Mouse (Mus musculus) 3T3-L1 (cell line): ENCODE data around the gene Clic4.
A peak's percentile ranks its signal among the peaks of the same experiment; 100 is the strongest.
"Not testable (repeated sequence)": the region's sequence is repeated elsewhere in the genome, so short reads cannot be mapped to it uniquely, and the experiment has no call there.

Experiments used
- DNase-seq: peaks from one replicate; pipeline ENCODE4 v3.0.0-alpha.2; 2015; ENCODE audit warnings: low read depth, low spot score

Gene Clic4

GRCm38 (mm10) chr4:135292477-135293089 lies 20.0 kb upstream of the Clic4 start:
- no peak for DNase-seq

GRCm38 (mm10) chr4:135291841-135292240 lies 19.2 kb upstream of the Clic4 start:
- DNase-seq = no peak

- DNase-seq = no peak
Observed at GRCm38 (mm10) chr4:135291199-135291598, 18.6 kb upstream of the Clic4 start.

DNA sequence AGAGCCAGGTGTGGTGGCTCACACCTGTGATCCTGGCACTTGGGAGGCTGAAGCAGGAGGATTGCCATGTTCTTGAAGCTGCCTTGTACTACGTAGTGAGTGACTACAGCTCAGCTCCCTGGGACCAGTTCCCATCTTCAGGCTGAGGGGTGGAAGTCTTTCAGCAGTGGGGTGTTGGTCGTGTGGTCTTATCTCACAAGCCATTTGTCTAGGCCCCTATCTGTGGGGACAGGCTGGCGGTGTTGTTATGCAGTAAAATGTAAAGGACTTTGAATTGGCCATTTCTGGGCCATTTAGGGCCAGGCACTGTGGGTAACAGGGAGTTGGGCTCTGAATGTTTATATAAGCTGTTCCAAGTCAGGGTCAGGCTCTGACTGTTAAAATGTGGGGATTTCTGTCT lies 15.4 kb upstream of the Clic4 start:
- no peak for DNase-seq

GRCm38 (mm10) chr4:135286833-135287395 lies 14.3 kb upstream of the Clic4 start:
- no peak for DNase-seq

DNA sequence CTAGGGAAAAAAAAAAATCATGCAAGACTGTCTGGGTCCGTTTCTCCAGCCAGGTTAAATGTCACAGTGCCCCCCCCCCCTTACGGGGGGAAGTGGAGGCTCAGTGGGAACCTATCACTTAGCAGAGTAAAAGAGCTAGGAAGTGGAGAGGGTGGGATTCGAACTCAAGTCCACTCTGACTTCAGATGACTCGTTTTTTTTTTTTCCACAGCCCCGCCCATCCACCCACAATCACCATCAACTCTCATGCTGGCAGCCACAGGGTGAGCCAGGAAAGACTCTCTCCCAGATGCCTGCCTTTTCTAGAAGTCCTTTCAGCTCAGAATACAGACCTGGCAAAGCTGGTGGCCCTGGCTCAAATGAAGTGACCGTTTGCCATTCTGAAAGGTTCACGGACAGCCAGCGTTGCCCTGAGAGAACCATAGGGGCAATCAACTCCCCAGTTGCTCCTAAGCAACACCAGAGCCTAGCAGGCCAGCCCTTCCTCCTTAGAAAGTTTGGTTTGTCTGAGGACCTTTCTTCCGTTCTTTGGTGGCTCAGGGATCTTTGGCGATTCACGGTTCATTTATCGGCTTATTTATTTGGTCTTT lies 13.5 kb upstream of the Clic4 start:
- DNase-seq = no peak

DNA sequence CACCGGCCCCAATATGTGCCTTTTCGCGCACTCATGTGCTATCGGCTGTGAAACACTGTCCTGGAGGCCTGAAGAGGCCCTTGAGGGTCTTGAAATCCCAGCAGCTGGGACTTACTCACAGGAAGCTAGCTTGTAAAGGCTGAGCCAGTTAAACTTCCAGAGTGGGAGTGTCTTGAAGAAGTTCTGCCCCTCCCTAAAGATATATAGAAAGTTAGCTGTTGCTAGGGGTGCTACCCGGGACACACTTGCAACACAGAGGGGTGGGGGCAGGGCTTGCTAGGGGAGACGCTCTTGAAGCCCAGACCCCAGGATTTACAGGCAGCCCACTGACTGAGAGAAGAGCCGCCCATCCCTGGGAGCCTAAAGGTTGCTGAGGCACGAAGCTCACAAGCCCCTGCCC lies 12.8 kb upstream of the Clic4 start:
- DNase-seq = no peak

DNA sequence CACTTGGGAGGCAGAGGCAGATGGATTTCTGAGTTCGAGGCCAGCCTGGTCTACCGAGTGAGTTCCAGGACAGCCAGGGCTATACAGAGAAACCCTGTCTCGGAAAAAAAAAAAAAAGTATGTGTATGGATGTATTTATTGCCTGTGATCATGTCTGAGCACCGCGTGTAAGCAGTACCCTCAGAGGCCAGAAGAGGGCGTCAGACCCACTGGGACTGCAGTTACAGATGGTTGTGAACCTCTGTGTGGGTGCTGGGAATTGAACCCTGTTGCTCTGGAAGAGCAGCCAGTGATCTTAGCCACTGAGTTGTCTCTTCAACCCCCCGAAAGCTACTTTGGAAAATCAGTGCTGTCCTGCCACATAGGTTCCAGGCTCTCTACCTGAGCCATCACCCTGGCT lies 11.3 kb upstream of the Clic4 start:
- DNase-seq = no peak

- DNase-seq = no peak
Observed at GRCm38 (mm10) chr4:135283417-135283816, 10.8 kb upstream of the Clic4 start.

DNA sequence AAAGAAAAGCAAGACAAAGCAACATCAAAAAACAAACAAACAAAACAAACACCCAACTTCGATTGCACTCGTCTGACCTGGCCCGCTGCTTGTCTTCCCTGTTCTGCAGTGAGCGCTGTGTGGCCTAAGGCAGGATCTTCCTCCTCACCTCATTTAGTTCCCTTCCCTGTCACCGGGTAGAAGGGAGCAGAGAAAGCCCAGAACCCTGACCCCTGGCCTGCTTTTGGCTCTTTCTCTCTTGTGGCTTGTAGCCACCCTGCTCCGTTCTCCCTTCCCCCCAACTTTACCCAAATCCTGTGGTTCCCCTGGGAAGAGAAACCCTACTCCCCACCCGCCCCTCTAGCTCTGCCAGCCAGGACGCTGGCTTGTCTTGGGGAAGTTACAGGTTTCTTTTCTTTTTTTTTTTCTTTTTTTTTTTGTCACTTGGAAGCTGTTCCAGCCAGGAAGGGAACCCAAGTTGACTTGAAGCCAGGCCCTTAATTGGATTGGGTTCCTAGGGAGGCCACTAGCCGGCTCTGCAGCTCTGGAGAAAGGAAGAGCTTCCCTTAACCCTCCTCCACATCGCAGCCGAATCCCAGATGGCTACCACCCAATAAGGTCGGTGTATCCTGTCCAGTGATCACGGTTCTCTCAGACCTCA lies 10.2 kb upstream of the Clic4 start:
- DNase-seq = no peak

- not testable (repeated sequence) for DNase-seq
Observed at GRCm38 (mm10) chr4:135280016-135280415, 7.4 kb upstream of the Clic4 start.

DNA sequence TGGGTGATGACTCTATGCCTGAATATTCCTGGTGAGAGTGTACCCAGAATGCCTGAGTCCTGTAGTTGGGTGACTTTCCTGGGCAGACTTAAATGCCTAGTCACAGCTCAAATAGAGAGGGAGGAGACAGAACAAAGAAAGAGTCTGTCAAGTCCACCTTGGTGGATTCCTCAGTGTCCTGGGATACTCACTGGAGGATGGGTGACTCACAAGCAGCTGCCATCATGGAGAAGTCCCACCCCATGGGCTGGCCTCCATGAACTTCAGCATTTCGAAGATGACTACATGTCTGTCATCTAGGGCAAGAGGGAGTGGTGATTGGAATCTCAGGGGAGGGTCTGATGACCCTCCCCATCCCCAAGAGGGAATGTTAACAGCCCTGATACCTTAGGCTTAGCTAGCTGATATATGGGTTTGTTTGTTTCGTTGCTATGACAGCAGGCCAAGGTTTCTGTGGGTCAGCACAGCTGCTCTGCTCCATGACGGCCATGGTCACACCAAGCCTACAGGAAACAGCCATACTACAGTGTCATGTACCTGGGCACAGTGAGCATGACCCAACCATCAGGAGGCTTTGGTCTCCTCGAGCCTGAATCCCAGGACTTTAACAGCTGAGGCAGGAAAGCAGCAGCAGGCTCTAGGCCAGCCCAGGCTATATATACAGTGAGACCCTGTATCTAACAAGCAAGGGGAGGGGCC lies 4.2 kb upstream of the Clic4 start:
- DNase-seq = peak; percentile 66

- DNase-seq = no peak
Observed at GRCm38 (mm10) chr4:135274761-135275160, 2.1 kb upstream of the Clic4 start.

DNA sequence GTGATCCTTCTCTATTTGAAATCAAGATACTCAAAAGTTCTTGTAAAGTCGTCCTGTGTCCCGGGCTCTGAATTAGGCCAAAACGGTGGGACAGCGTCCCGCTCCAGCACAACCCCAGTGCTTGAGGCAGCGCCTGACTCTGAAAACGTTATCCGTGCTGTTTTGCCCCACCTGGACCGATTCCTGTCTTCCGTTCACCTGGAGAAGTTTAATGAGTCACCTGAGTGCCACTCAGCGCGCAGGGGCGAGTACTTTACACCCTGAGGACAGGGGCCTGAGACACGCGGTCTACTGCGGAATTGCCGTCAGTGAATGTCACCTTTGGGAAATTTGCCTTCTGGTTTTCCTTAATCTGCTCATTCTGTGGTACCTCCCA lies 681 bp upstream of the Clic4 start:
- no peak for DNase-seq

- DNase-seq = peak; percentile 69
Observed at GRCm38 (mm10) chr4:135271881-135272616, 565 bp downstream of the Clic4 start.

DNA sequence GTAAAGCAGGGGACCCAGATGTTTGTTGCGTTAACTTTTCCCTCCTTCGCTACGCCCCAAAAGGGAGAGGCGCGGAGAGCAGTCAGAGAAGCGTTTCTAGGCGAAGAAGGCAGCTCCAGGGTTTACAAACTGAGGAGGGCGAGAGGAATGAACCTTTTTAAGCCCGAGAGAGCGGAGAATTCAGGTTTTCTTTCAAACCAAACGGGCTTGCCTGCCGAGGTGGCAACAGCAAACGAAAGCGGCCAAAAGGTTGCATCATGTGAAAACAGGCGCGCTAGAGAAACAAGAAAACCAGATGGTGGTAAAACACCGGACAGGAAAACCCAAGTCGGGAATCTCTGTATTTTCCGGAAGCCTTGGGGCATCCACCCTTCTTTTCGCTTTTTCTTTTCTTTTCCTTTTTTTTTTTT lies 1.2 kb downstream of the Clic4 start:
- DNase-seq = peak; percentile 81

- no peak for DNase-seq
Observed at GRCm38 (mm10) chr4:135270476-135270875, 2.1 kb downstream of the Clic4 start.

DNA sequence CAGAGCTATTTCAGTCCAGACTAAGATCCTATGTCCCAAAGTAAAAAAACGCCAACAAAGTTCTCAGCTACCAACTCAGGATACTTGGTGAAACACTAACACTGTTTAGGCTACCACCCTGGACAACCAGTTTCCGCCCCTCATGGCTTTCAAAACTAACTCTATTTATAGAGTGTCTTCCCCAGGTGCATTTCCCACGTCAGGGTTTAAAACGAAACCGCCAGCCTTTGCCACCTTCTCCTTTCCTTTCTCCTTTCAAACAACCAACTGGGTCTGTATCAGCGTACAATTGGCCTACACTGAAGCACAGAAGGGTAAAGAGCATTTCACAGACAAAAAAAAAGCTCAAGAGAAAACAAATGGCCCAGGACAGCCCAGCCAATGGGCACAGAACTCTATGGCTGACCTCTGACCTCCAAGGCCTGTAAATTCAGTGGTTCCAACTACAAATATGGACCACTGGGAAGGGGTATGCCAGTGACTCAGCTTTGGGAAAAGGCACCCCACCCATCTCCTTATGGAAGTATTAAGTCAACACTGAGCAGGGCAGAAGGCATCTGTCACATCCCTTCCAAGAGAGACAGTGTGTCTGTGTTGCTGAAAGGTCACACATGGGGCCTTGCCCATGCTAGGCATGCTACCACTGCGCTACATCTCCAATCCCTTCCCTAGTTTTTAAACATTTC lies 2.8 kb downstream of the Clic4 start:
- DNase-seq = peak; percentile 29

DNA sequence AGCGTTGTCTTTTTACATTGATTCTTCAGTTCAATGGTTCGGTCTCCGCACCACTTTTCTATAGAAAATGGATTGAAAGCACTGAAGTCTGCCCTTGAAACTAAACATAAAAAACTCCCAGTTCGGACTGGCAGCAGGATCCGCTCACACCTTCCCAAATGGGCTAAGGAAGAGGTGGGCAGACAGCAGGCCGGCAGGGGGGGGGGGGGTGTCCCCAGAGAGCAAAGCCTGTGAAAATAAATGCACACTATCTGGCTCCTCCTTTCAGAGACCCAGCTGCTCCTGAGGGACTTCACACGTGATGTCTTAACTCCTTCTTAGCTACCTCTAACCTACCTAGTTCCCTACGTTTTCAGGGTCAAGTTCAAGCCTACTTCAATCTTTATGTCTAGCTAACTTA lies 5.1 kb downstream of the Clic4 start:
- DNase-seq = no peak

DNA sequence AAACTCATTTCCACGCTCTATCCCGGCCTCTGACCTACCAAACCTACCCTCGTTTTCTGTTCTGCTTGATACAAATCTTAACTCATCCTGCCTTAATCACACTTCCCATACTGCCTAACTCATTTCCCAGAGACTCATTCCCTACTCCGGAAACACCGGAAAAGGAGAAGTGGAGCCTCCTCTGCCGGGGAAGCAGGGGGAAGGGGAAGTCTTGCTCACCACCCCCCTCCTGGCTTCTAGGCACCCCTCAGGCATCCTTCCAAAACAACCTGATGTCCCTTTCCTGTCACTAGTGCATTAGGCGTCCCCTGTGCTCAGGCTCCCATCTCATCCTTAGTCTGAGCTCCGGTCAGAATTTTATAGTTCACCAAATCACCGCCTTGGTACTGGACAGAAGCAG lies 5.6 kb downstream of the Clic4 start:
- no peak for DNase-seq

- DNase-seq = no peak
Observed at GRCm38 (mm10) chr4:135260434-135260833, 12.2 kb downstream of the Clic4 start.
